Mouse (Mus musculus) adrenal gland, postnatal 10 days (tissue): ENCODE results near the gene Abr. TPM values are rescaled to one million over a fixed set of nuclear protein-coding genes. Genes with fewer than 3 reads are reported as not detected.

Experiments used
- DNase-seq: peaks from one replicate; pipeline ENCODE4 v3.0.0; 2021; ENCODE audit warnings: mixed read lengths
- total RNA-seq, 2 experiments: library from RNA; stranded (reverse); gene quantifications; 2 replicates each; pipeline ENCODE4 v1.2.3; 2021

Gene Abr
- total RNA-seq, 2 experiments from 2014 or later, result 35.4 to 44.2 TPM

GRCm38 (mm10) chr11:76405626-76406264 is 216.4 kb downstream of the Abr start:
- no peak for DNase-seq

DNA sequence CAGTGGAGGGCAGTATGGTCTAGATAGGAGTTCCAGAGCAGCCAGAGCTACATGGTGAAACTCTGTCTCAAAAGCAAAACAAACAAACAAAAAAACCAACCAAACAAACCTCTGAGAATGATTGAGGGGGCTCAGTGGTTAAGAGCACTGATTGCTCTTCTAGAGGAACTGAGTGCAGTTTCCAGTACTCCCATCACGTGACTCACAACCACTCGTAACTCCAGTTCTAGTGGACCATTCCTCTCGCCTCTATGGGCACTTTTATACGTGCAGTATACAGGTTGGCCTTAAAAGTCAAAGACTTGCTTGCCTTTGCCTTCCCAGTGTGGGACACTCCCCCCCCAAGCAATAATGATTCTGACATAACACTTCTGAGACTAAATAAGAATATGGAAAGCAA is 217.0 kb downstream of the Abr start:
- no peak for DNase-seq

GRCm38 (mm10) chr11:76401398-76401797 is 220.7 kb downstream of the Abr start:
- no peak for DNase-seq

GRCm38 (mm10) chr11:76399587-76400330 is 222.4 kb downstream of the Abr start:
- peak; percentile 41 for DNase-seq

DNA sequence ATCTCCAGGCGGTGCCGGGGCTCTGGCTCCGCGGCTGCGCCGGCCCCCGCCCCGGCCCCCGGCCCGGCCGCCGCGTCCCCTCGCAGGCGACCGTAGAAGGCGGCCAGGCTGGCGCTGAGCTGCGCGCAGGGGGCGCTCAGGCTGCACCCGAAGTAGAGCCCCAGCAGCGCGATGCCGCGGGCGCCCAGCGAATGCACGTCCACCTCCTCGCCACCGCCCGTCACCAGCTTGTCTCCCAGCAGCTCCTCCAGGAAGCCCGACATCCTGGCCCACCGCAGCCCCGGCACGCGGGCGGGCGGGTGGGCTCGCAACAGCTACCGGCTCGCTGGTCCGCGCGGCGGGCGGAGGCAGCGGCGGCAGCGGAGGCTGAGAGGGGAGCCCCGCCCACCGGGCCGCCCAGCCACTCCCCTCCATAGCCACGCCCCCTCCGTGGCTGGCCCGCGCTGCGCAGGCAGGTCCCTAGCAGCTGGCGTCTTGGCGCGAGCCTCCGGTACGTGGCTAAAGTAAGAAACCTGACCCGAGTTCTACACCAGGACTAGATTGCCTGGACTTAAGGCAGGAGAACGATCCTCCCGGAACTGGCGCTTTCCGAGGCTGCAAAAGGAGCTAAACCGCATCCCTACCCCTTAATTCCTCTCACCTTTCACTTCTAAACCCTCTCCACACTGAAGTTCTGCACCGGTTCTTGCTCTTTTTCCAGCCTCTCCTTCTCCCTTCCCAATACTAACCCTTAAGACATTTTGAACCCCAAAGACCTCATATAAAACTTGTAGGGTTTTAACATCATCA is 223.1 kb downstream of the Abr start, which contains the start of gene Nxn:
Nxn (minus strand) TSS at position 343 of the 789 bp plus-strand sequence.
- peak; percentile 97 for DNase-seq

GRCm38 (mm10) chr11:76398312-76398797 is 223.8 kb downstream of the Abr start:
- peak; percentile 68 for DNase-seq

DNA sequence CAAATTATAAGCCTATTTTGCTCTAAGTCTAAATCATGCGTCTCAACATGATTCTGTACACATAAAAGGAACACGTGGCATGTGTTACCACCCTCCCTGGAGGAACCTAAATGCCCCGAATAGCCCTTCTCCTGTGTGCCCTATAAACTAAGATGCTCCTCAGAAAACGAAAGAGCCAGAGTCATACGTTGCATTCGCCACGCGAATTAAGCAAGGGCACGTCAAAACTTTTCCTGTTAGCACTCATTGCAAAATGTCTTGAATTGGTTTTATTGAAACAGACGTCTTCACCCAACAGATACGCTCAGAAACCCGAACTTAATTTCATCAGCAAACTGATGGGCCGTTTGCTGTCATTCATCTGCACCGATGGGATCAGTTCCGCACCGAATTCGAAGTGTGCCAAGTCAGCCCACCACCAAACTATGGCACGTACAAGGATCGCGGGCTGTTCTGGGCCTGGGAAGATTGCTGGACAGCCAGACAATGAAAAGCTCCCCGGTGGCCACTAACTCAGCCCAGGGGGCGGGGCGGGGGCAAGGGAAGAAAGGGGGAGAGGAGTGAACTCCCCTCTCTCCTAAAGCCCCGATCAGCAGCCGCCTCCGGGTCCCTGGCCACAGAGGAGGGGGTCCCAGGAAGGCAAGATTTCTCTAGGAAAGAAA is 224.3 kb downstream of the Abr start:
- DNase-seq, result peak; percentile 60

- DNase-seq, result no peak
These were observed 229.1 kb downstream of the Abr start for GRCm38 (mm10) chr11:76392996-76393395.

- DNase-seq, result no peak
These were observed 229.6 kb downstream of the Abr start for GRCm38 (mm10) chr11:76392532-76392931.

- DNase-seq, result no peak
These were observed 233.4 kb downstream of the Abr start for GRCm38 (mm10) chr11:76388711-76389110.

DNA sequence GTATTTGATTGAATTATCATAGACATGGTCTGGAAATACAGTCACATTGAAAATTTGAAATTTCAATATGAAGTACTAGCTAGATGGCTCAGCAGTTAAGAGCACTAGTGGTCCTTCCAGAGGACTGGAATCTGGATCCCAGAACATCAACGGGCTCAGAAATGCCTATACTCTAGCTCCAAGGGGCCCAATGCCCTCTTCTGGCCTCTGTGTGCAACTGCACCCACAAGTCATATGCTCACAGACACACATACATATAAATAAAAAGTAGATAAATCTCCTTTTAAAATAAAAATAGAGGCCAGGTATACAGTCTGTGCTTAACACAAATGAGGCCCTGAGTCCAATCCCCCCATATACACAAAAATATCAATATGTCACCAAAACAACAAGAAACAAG is 235.0 kb downstream of the Abr start:
- DNase-seq, result no peak

DNA sequence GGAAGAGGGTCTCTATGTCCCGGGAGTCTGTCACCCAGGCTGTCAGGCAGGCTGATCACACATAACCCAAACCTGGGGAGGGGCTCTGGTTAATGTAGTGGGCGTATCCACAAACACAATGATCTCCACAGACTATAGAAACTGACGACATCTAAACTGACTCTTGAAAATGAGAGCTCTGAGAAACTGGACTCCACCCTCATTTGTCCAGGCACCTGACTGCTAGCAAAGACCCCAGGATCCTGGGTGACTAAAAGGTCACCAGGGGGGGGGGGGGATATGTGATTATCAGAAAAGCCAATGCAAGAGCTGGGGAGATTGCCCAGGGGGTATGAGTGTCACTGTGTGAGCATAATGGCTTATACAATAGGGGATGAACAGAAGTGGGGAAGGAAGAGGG is 236.4 kb downstream of the Abr start:
- DNase-seq, result no peak

DNA sequence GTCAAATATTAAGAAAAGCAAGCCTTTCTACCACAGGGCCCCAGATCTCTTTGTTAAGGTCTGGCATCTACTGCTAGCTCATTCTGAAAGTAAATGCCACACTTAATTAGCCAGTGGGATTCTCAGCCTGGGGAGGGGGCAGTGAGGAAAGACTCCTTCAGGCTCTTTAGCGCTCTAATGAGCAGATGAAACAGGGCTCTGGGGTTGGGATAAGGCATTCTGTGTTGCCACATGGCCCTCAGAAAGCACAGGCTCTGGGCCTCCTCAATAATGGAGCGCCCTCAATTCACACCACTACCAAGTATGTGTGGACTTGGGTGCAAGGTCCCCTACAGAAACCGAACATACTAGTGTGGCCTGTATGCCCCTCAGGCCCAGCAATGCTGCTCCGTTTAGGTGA is 237.1 kb downstream of the Abr start:
- no peak for DNase-seq

- no peak for DNase-seq
These were observed 237.8 kb downstream of the Abr start for GRCm38 (mm10) chr11:76384307-76384706.

GRCm38 (mm10) chr11:76382711-76383324 is 239.3 kb downstream of the Abr start:
- DNase-seq, result no peak

DNA sequence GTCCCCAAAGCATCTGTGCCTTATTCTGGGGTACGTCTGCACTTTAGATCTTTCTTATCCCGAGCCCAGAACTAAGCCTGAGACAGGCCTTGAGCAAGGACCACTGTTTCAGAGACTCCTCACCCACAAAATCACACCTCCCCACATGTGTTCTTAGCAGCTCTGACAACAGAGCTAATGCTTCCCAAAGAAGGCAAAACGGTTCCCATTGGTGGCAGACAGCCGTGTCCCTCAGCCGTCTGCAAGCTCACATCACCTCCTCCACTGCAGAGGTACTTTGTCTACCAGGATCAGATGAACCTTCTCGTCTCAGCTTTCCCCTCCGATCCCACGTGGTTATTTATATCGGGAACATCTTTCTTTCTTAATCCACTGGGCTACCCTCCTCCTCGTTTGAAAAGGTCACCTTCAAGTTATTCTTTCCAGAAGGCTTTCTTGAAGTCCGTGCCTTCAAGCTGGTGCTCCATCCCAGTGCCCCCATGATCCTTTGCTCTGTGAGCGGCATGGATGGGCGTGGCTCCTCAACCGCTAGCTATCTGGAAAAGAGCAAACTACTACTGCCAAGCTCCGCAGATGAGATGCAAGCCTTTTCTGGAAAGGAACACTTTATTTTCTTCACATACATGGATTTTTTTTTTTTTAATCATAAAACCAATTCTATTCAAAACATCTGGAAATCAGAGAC is 240.8 kb downstream of the Abr start:
- no peak for DNase-seq

DNA sequence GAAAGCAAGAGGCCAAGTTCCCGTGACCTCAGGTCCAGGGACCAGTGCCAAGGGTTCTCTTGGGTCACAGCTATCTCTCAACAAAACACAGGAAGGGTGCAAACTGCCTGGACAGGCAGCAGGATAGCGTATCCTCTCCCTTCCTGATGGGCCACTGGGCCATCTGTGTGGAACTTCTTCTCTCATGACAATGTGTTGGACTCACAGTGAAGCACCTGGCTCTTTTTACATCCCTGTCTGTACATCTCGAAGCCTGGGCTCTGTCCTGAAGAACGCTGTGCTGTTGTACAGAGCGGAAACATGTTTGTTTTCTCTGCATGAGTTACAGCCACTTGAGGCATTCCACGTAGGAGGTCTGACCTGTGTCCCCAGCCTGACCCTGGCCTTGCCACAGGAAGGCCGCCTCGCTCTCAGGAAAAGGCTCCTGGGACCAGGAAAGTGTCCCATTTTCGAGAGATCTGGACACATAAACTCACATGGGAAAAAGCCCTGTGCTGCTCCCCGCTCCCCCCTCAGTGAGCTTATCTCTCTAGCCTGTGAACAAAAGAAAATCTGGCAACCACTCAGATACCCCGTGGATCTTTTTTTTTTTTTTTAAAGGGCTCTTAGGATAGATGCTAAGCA is 242.1 kb downstream of the Abr start:
- peak; percentile 59 for DNase-seq

- DNase-seq, result no peak
These were observed 245.7 kb downstream of the Abr start for GRCm38 (mm10) chr11:76376425-76376824.

DNA sequence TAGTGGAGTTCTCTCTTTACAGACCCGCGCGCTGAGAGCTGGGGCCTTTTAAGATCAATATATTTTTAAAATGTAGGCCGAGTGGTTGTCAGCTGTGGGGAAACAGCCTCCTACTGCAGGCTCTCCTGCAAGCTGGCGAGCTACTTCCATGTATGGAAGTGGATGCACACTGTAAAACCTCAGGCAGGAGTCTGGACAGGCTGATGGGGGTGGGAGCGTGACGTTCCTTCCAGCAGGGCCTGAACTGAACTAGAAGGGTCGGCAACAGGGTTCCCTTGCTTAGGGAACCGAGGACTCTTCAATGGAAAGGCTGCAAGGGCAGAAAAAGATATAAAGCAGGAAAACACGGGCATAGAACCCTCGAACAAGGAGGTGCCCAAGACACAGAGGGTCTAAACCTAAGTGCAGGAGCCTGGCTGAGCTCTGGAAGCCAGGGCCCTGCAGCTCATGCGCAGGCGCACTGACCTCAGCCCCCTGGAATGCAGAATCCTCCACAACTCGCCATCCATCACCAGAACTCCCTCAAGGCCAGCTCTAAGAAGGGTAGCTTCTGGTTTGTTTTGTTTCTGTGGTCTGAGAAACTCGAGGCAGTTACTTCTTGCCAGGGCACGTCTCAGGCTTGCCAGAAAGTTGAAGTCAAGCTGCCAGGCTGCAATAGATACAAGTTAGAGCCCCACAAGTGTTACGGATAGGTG is 247.5 kb downstream of the Abr start:
- peak; percentile 83 for DNase-seq

DNA sequence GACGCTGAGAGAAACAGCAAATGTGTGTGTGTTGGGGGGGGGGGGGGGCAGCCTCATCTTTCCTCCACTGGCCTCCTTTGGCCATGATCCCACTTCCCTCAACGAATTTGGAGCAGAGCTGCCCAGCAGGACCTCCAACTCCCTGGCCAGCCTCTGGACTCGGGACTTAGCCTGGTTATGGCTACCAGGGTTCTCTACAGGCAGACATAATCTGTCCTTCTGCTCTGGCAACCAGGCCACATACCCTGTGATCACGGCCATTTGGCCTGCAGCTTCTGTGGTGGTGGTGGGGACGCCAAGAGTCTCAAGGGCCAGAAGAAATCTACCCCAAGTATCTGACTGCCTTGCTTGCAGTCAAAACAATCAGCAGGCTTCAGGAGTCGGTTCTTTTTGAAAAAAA is 249.6 kb downstream of the Abr start:
- no peak for DNase-seq
